Mouse (Mus musculus): ENCODE measurements at regions not wholly inside any gene's neighbourhood (a gene's known extent, or its start where the extent isn't known, plus 50 kb on each side); places are given as distances from the start of the nearest gene placed in this dataset.
A peak's percentile ranks its signal among the peaks of the same experiment; 100 is the strongest.

DNA sequence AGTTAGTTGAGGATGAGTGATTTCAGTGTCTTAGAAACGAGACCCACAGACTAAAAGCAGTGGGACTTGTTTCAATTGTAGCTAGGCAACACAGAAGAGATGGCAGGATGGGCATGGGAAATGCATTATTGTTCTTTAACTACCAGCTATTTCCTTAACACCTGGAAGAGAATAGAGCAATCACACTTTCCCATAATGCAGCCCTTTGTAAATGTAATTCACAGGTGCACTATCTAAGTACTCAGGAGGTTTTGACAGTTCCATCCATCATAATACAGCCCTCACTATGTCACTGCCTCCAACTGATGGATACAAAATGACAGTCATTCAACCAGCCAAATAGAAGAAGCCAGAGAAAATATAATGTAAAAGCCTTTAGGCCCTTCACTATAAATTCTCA, 697.3 kb downstream of the Prdm13 start:
- no peaks in the 10 kb centered on the region for H3K4me1 ChIP-seq (ENCODE audit: control insufficient read depth in 2 of 2, insufficient read depth in 2 of 2, low read length in 2 of 2, poor library complexity in 1 of 2)
- no peak overlapping the region for H3K4me3 ChIP-seq (ENCODE audit: insufficient read depth in 1 of 2, low read depth in 1 of 2, low read length in 2 of 2, poor library complexity in 1 of 2, severe bottlenecking in 1 of 2)
- in situ Hi-C loops (cut with MboI; ENCODE audit: low sequenced_read_pairs in 2 of 2, unreplicated experiment in 2 of 2): no loop called here
- no peaks in the 10 kb centered on the region for H3K9me3 ChIP-seq (ENCODE audit: control insufficient read depth, insufficient read depth, low read depth, low read length)
- H3K36me3 ChIP-seq (ENCODE audit: control insufficient read depth, insufficient read depth, low read length, poor library complexity, severe bottlenecking): no peaks in the 10 kb centered on the region
- no peak overlapping the region for H3K27ac ChIP-seq (ENCODE audit: insufficient read depth, low read depth, low read length, poor library complexity, severe bottlenecking)
- TF ChIP-seq ZC3H11A (IDR thresholded peaks at IDR 0.05; ENCODE audit: borderline replicate concordance, low read depth, low read length): no peak
- no peak for TF ChIP-seq ZNF384 (IDR thresholded peaks at IDR 0.05; ENCODE audit: low read depth, low read length)
- no peak for TF ChIP-seq HCFC1 (IDR thresholded peaks at IDR 0.05; ENCODE audit: borderline replicate concordance, insufficient read depth, low read length)
- no peak for TF ChIP-seq CHD2 (IDR thresholded peaks at IDR 0.05; ENCODE audit: low read depth, low read length)
- no peak for TF ChIP-seq MAFK (IDR thresholded peaks at IDR 0.05; ENCODE audit: insufficient read depth, low read depth, low read length)
- no peak overlapping the region for H3K9ac ChIP-seq (ENCODE audit: insufficient read depth, low read depth, low read length, poor library complexity, severe bottlenecking)
- no peak for DNase-seq (ENCODE audit: low read depth, low spot score)

DNA sequence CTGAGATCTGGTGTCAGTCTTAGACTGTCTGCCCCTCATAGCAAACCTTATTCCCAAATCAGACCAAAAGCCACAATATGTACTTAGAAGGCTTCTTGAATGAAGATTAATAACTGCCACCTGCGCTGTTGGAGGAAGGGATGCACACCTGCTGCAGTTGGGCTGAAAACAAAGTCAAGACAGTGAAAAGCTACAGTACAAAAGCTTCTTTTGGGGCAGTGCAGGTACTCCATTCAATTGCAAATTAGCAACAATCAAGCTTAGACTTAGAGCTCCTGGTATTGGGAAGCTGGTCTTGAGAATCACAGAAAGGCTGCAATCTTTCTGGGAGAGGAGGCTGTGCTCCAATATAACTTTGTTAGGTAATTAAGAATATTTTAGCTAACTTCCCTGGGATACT, 712.3 kb downstream of the Prdm13 start:
- H3K9ac ChIP-seq (ENCODE audit: insufficient read depth, low read depth, low read length, poor library complexity, severe bottlenecking): no peak overlapping the region
- H3K36me3 ChIP-seq (ENCODE audit: control insufficient read depth, insufficient read depth, low read length, poor library complexity, severe bottlenecking): peaks cover 2% of the 10 kb centered on the region; the same call in 1 of the 2 replicates
- TF ChIP-seq HCFC1 (IDR thresholded peaks at IDR 0.05; ENCODE audit: borderline replicate concordance, insufficient read depth, low read length) (no peak), ZNF384 (IDR thresholded peaks at IDR 0.05; ENCODE audit: low read depth, low read length) (no peak), CHD2 (IDR thresholded peaks at IDR 0.05; ENCODE audit: low read depth, low read length) (peak; percentile 62; the same call in 1 of the 2 replicates)
- H3K4me3 ChIP-seq (ENCODE audit: insufficient read depth in 1 of 2, low read depth in 1 of 2, low read length in 2 of 2, poor library complexity in 1 of 2, severe bottlenecking in 1 of 2): no peak overlapping the region
- in situ Hi-C loops (cut with MboI; ENCODE audit: low sequenced_read_pairs in 2 of 2, unreplicated experiment in 2 of 2): no loop called here
- no peaks in the 10 kb centered on the region for H3K9me3 ChIP-seq (ENCODE audit: control insufficient read depth, insufficient read depth, low read depth, low read length)
- peak; percentile 36 for DNase-seq (ENCODE audit: low read depth, low spot score)
- peaks cover 0 to 6% of the 10 kb centered on the region in 2 experiments; a peak in 2 of 4 replicates for H3K4me1 ChIP-seq (ENCODE audit: control insufficient read depth in 2 of 2, insufficient read depth in 2 of 2, low read length in 2 of 2, poor library complexity in 1 of 2)
- peak overlapping the region; percentile 86; the same call in 1 of the 2 replicates for H3K27ac ChIP-seq (ENCODE audit: insufficient read depth, low read depth, low read length, poor library complexity, severe bottlenecking)

DNA sequence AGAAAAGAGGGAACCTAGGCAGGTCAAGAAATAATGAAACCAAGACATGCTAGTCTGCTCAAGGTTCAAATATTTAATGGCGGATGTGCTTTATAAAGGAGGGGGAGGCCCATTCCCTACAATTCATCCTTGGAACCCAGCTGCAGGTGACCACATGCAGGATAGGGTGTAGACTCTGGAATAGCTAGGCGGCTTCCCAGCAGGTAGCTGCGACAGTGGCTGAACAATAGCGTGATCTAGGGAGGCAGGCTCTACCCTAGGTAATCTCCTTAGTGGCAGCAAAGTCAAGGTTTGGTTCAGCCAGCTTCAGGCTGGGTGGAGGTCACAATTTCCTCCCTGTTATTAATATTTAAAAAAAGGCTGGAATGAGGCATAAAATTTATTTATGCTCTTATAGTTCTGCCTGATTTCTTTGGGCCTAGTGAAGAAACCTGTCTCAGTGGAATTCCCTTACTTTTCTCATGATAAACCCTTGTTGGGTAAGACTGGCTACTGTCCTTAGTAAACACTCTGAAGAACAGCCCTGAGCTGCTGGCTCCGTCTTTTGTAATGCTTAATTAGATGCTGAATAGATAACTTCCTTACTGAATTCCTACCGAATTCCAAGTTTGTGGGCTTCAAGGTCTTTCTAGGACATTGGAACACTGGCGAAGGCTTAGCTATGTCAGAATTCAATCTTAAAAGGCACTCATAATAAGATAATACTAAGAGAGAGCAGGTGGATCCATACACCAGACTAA, 713.5 kb downstream of the Prdm13 start:
- H3K27ac ChIP-seq (ENCODE audit: insufficient read depth, low read depth, low read length, poor library complexity, severe bottlenecking): peak overlapping the region; percentile 97
- 0 out of 2 replicates have a peak overlapping the region, but pooled peaks have one; percentile 11 for H3K9ac ChIP-seq (ENCODE audit: insufficient read depth, low read depth, low read length, poor library complexity, severe bottlenecking)
- in situ Hi-C loops (cut with MboI; ENCODE audit: low sequenced_read_pairs in 2 of 2, unreplicated experiment in 2 of 2): no loop called here
- DNase-seq (ENCODE audit: low read depth, low spot score): peak; percentile 29
- TF ChIP-seq MAFK (IDR thresholded peaks at IDR 0.05; ENCODE audit: insufficient read depth, low read depth, low read length): no peak
- no peak for TF ChIP-seq ZC3H11A (IDR thresholded peaks at IDR 0.05; ENCODE audit: borderline replicate concordance, low read depth, low read length)
- no peak for TF ChIP-seq ZNF384 (IDR thresholded peaks at IDR 0.05; ENCODE audit: low read depth, low read length)
- no peak for TF ChIP-seq HCFC1 (IDR thresholded peaks at IDR 0.05; ENCODE audit: borderline replicate concordance, insufficient read depth, low read length)
- no peak for TF ChIP-seq CHD2 (IDR thresholded peaks at IDR 0.05; ENCODE audit: low read depth, low read length)
- peaks cover 2% of the 10 kb centered on the region; the same call in 1 of the 2 replicates for H3K36me3 ChIP-seq (ENCODE audit: control insufficient read depth, insufficient read depth, low read length, poor library complexity, severe bottlenecking)
- H3K4me3 ChIP-seq (ENCODE audit: insufficient read depth in 1 of 2, low read depth in 1 of 2, low read length in 2 of 2, poor library complexity in 1 of 2, severe bottlenecking in 1 of 2): no peak overlapping the region
- no peaks in the 10 kb centered on the region for H3K9me3 ChIP-seq (ENCODE audit: control insufficient read depth, insufficient read depth, low read depth, low read length)
- H3K4me1 ChIP-seq (ENCODE audit: control insufficient read depth in 2 of 2, insufficient read depth in 2 of 2, low read length in 2 of 2, poor library complexity in 1 of 2): peaks cover 0 to 5% of the 10 kb centered on the region in 2 experiments; a peak in 1 of 4 replicates

DNA sequence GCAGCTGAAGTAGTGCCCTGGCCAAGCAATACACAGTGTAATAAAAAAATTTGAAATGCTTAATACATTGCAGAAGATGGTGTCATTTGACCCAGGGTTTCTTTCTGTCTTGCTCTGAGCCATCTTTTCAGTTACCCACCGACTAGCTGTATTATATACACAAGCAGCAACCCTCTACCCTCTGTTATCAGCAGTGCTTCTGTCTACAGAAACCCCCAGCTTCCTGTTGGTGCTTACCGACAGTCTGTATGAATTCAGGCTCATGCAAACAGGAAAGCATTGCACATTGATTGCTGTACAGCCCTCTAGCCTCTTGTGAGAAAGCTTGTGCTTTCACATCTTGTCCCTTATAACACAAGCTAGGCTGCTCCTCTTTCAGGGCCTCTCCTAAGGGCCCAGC, 736.1 kb downstream of the Prdm13 start:
- no peak overlapping the region for H3K9ac ChIP-seq (ENCODE audit: insufficient read depth, low read depth, low read length, poor library complexity, severe bottlenecking)
- no peak overlapping the region for H3K4me3 ChIP-seq (ENCODE audit: insufficient read depth in 1 of 2, low read depth in 1 of 2, low read length in 2 of 2, poor library complexity in 1 of 2, severe bottlenecking in 1 of 2)
- in situ Hi-C loops (cut with MboI; ENCODE audit: low sequenced_read_pairs in 2 of 2, unreplicated experiment in 2 of 2): no loop called here
- DNase-seq (ENCODE audit: low read depth, low spot score): no peak
- no peaks in the 10 kb centered on the region for H3K36me3 ChIP-seq (ENCODE audit: control insufficient read depth, insufficient read depth, low read length, poor library complexity, severe bottlenecking)
- H3K9me3 ChIP-seq (ENCODE audit: control insufficient read depth, insufficient read depth, low read depth, low read length): no peaks in the 10 kb centered on the region
- no peak overlapping the region for H3K27ac ChIP-seq (ENCODE audit: insufficient read depth, low read depth, low read length, poor library complexity, severe bottlenecking)
- no peak for TF ChIP-seq ZC3H11A (IDR thresholded peaks at IDR 0.05; ENCODE audit: borderline replicate concordance, low read depth, low read length)
- no peak for TF ChIP-seq ZNF384 (IDR thresholded peaks at IDR 0.05; ENCODE audit: low read depth, low read length)
- TF ChIP-seq CHD2 (IDR thresholded peaks at IDR 0.05; ENCODE audit: low read depth, low read length): no peak
- TF ChIP-seq HCFC1 (IDR thresholded peaks at IDR 0.05; ENCODE audit: borderline replicate concordance, insufficient read depth, low read length): no peak
- TF ChIP-seq MAFK (IDR thresholded peaks at IDR 0.05; ENCODE audit: insufficient read depth, low read depth, low read length): no peak
- no peaks in the 10 kb centered on the region for H3K4me1 ChIP-seq (ENCODE audit: control insufficient read depth in 2 of 2, insufficient read depth in 2 of 2, low read length in 2 of 2, poor library complexity in 1 of 2)
